Mouse (Mus musculus): ENCODE results near the gene Polr2f. TPM values are rescaled to one million over a fixed set of nuclear protein-coding genes. Genes with fewer than 3 reads are reported as not detected.

Polr2f gene
- polyA plus RNA-seq, 1 experiment from 2014 or later: 356 TPM

Other genes starting within 250 kb of the Polr2f start
- not detected in 2 replicates for gene Gm49510, start 241.3 kb upstream of the Polr2f start, polyA plus RNA-seq (2014; fragmentation: Nextera tagmentation; extraction: Ambion mirVana)
- 4.2 and 5.8 TPM in 2 replicates for gene Sh3bp1, start 241.2 kb upstream of the Polr2f start, polyA plus RNA-seq (2014; fragmentation: Nextera tagmentation; extraction: Ambion mirVana)
- 101 and 109 TPM in 2 replicates for gene Pdxp, start 227.1 kb upstream of the Polr2f start, polyA plus RNA-seq (2014; fragmentation: Nextera tagmentation; extraction: Ambion mirVana)
- gene Lgals1, start 214.3 kb upstream of the Polr2f start, polyA plus RNA-seq (2014; fragmentation: Nextera tagmentation; extraction: Ambion mirVana): 89.0 and 98.0 TPM in 2 replicates
- gene Nol12, start 206.1 kb upstream of the Polr2f start, polyA plus RNA-seq (2014; fragmentation: Nextera tagmentation; extraction: Ambion mirVana): 63.4 and 73.8 TPM in 2 replicates
- gene Triobp, start 193.3 kb upstream of the Polr2f start, polyA plus RNA-seq (2014; fragmentation: Nextera tagmentation; extraction: Ambion mirVana): 29.3 and 38.7 TPM in 2 replicates
- 155 and 238 TPM in 2 replicates for gene H1f0, start 112.6 kb upstream of the Polr2f start, polyA plus RNA-seq (2014; fragmentation: Nextera tagmentation; extraction: Ambion mirVana)
- not detected in 2 replicates for gene Galr3, start 99.1 kb upstream of the Polr2f start, polyA plus RNA-seq (2014; fragmentation: Nextera tagmentation; extraction: Ambion mirVana)
- 51.3 and 53.3 TPM in 2 replicates for gene Ankrd54, start 78.1 kb upstream of the Polr2f start, polyA plus RNA-seq (2014; fragmentation: Nextera tagmentation; extraction: Ambion mirVana)
- 191 and 209 TPM in 2 replicates for gene Eif3l, start 65.8 kb upstream of the Polr2f start, polyA plus RNA-seq (2014; fragmentation: Nextera tagmentation; extraction: Ambion mirVana)
- gene Micall1, start 32.1 kb upstream of the Polr2f start, polyA plus RNA-seq (2014; fragmentation: Nextera tagmentation; extraction: Ambion mirVana): 5.7 and 6.3 TPM in 2 replicates
- 14.8 and 17.1 TPM in 2 replicates for gene 1700088E04Rik, start 244 bp downstream of the Polr2f start, polyA plus RNA-seq (2014; fragmentation: Nextera tagmentation; extraction: Ambion mirVana)
- 0.89 and 1.9 TPM in 2 replicates for gene Sox10, start 24.2 kb downstream of the Polr2f start, polyA plus RNA-seq (2014; fragmentation: Nextera tagmentation; extraction: Ambion mirVana)
- 36.9 and 45.3 TPM in 2 replicates for gene Pick1, start 88.2 kb downstream of the Polr2f start, polyA plus RNA-seq (2014; fragmentation: Nextera tagmentation; extraction: Ambion mirVana)
- 0.69 and 0.98 TPM in 2 replicates for gene Gm49486, start 88.4 kb downstream of the Polr2f start, polyA plus RNA-seq (2014; fragmentation: Nextera tagmentation; extraction: Ambion mirVana)
- 0.60 and 0.83 TPM in 2 replicates for gene Slc16a8, start 113.8 kb downstream of the Polr2f start, polyA plus RNA-seq (2014; fragmentation: Nextera tagmentation; extraction: Ambion mirVana)
- 1.4 and 2.6 TPM in 2 replicates for gene Baiap2l2, start 144.5 kb downstream of the Polr2f start, polyA plus RNA-seq (2014; fragmentation: Nextera tagmentation; extraction: Ambion mirVana)
- 14.0 and 18.9 TPM in 2 replicates for gene Pla2g6, start 187.4 kb downstream of the Polr2f start, polyA plus RNA-seq (2014; fragmentation: Nextera tagmentation; extraction: Ambion mirVana)
- 0.72 and 1.6 TPM in 2 replicates for gene Maff, start 205.6 kb downstream of the Polr2f start, polyA plus RNA-seq (2014; fragmentation: Nextera tagmentation; extraction: Ambion mirVana)